Mouse (Mus musculus) Patski (cell line): ENCODE data around the gene Bcl2l12. TPM values are rescaled to one million over a fixed set of nuclear protein-coding genes. Genes with fewer than 3 reads are reported as not detected.

ENCODE experiments used
- ATAC-seq: fragments of 100-300 bp; one replicate; pipeline ENCODE4 v1.8.0; 2021
- CTCF ChIA-PET: fragments of 350-600 bp; sonication (Branson Sonifier 250); formaldehyde crosslinking; loops from one replicate; lab custom pipeline; 2022; ENCODE audit warnings: inconsistent platforms; lab: Charles Lee
- POLR2A ChIA-PET: fragments of 350-600 bp; sonication (Branson Sonifier 250); formaldehyde crosslinking; loops from one replicate; lab custom pipeline; 2022; ENCODE audit warnings: antibody characterized with exemption, inconsistent platforms; lab: Charles Lee
- DNase-seq: peaks from one replicate; pipeline ENCODE4 v3.0.0-alpha.2; 2011; ENCODE audit warnings: low read depth, low spot score
- H3K27me3 ChIP-seq: fragments of 371-371 bp; one replicate; pipeline ENCODE4 v1.5.1; 2021
- CTCF ChIP-seq: fragments of 100-300 bp; IDR thresholded peaks from one replicate; pipeline ENCODE4 v1.5.1; 2021
- in situ Hi-C: fragments of 300-500 bp; cut with MboI; formaldehyde crosslinking; loops from 3 replicates; pipeline ENCODE4 v1.11.1; 2018; ENCODE audit warnings: low pct_unique_long_range_greater_than_20kb, mixed read lengths
- polyA plus RNA-seq: library from polyadenylated mRNA; unstranded; gene quantifications from one replicate; pipeline ENCODE4 v1.2.3, GENCODE M21; 2021

Gene Bcl2l12
- polyA plus RNA-seq, 1 experiment from 2014 or later: 19.9 TPM

- ATAC-seq (no peak), DNase-seq (no peak)
- ChIA-PET POLR2A (no interaction called here), CTCF (interaction anchor here (1.2 to 1.5 kb wide), 2 partner anchors 10 to 121 kb away, joined by 3 to 9 read pairs; no protein-coding TSS in a partner anchor)
- TF ChIP-seq CTCF: no peak
- H3K27me3 ChIP-seq: no peaks in the 10 kb centered on the region
- in situ Hi-C loops: loop anchor here (5.0 kb wide), 1 partner anchor 86 kb away; no protein-coding TSS in a partner anchor
Measured at GRCm38 (mm10) chr7:44981539-44981938, 17.0 kb downstream of the Bcl2l12 start.

- in situ Hi-C loops: no loop called here
Measured at GRCm38 (mm10) chr7:44978300-44978699, 20.2 kb downstream of the Bcl2l12 start.

GRCm38 (mm10) chr7:44975117-44975419, 23.4 kb downstream of the Bcl2l12 start:
- ChIA-PET CTCF (interaction anchor here (1.0 kb wide), 1 partner anchor 39 kb away, joined by 3 read pairs; no protein-coding TSS in a partner anchor), POLR2A (interaction anchor here (0.6 kb wide), 2 partner anchors 37 to 173 kb away, joined by 3 read pairs; no protein-coding TSS in a partner anchor)
- in situ Hi-C loops: no loop called here
- ATAC-seq (no peak), DNase-seq (no peak)
- TF ChIP-seq CTCF: no peak
- H3K27me3 ChIP-seq: no peaks in the 10 kb centered on the region

More at GRCm38 (mm10) chr7:44978300-44978699, 20.2 kb downstream of the Bcl2l12 start:
- no peak for TF ChIP-seq CTCF
- POLR2A ChIA-PET: no interaction called here
- DNase-seq: no peak
- no peaks in the 10 kb centered on the region for H3K27me3 ChIP-seq
- CTCF ChIA-PET: no interaction called here
- ATAC-seq: no peak

- ATAC-seq (no peak), DNase-seq (no peak)
- POLR2A ChIA-PET: interaction anchor here (0.6 kb wide), 3 partner anchors 18 to 174 kb away, joined by 3 read pairs; no protein-coding TSS in a partner anchor
- no peaks in the 10 kb centered on the region for H3K27me3 ChIP-seq
- CTCF ChIA-PET: interaction anchor here (1.0 kb wide), 1 partner anchor 40 kb away, joined by 3 read pairs; no protein-coding TSS in a partner anchor
- in situ Hi-C loops: loop anchor here (25.0 kb wide), 1 partner anchor 262 kb away; the partner anchor contains the start of gene Izumo2
- no peak for TF ChIP-seq CTCF
Measured at GRCm38 (mm10) chr7:44974383-44975116, 24.0 kb downstream of the Bcl2l12 start, which contains the start of gene Cpt1c. Cpt1c (minus strand) TSS chr7:44974851.

- no peak for TF ChIP-seq CTCF
- ChIA-PET CTCF (interaction anchor here (1.2 kb wide), 2 partner anchors 11 to 15 kb away, joined by 3 to 4 read pairs; no protein-coding TSS in a partner anchor), POLR2A (interaction anchor here (0.6 kb wide), 1 partner anchor 17 kb away, joined by 3 read pairs; no protein-coding TSS in a partner anchor)
- no peak for DNase-seq
- in situ Hi-C loops: loop anchor here (25.0 kb wide), 1 partner anchor 261 kb away; the partner anchor contains the start of gene Izumo2
- ATAC-seq: no peak
- H3K27me3 ChIP-seq: no peaks in the 10 kb centered on the region
Measured at GRCm38 (mm10) chr7:44973415-44974130, 24.9 kb downstream of the Bcl2l12 start.

- DNase-seq (no peak), ATAC-seq (no peak)
- POLR2A ChIA-PET: interaction anchor here (1.1 to 1.4 kb wide), 2 partner anchors 15 to 41 kb away, joined by 3 read pairs; partner anchors contain the start of gene Prmt1
- in situ Hi-C loops: loop anchor here (25.0 kb wide), 1 partner anchor 259 kb away; the partner anchor contains the start of gene Izumo2
- TF ChIP-seq CTCF: no peak
- H3K27me3 ChIP-seq: no peaks in the 10 kb centered on the region
- CTCF ChIA-PET: interaction anchor here (0.9 to 2.7 kb wide), 2 partner anchors 11 to 19 kb away, joined by 4 to 9 read pairs; no protein-coding TSS in a partner anchor
Measured at GRCm38 (mm10) chr7:44971142-44971541, 27.4 kb downstream of the Bcl2l12 start.

GRCm38 (mm10) chr7:44970231-44970691, 28.3 kb downstream of the Bcl2l12 start:
- ATAC-seq: peak; percentile 90
- in situ Hi-C loops: loop anchor here (25.0 kb wide), 1 partner anchor 258 kb away; the partner anchor contains the start of gene Izumo2
- H3K27me3 ChIP-seq: no peaks in the 10 kb centered on the region
- no peak for TF ChIP-seq CTCF
- CTCF ChIA-PET: interaction anchor here (0.9 to 2.7 kb wide), 2 partner anchors 12 to 19 kb away, joined by 4 to 9 read pairs; no protein-coding TSS in a partner anchor
- POLR2A ChIA-PET: no interaction called here
- no peak for DNase-seq

- TF ChIP-seq CTCF: no peak
- ATAC-seq (no peak), DNase-seq (no peak)
- in situ Hi-C loops: loop anchor here (25.0 kb wide), 1 partner anchor 254 kb away; the partner anchor contains the start of gene Izumo2
- CTCF ChIA-PET: no interaction called here
- POLR2A ChIA-PET: no interaction called here
- H3K27me3 ChIP-seq: no peaks in the 10 kb centered on the region
Measured at GRCm38 (mm10) chr7:44966638-44967037, 31.9 kb downstream of the Bcl2l12 start.

GRCm38 (mm10) chr7:44965975-44966374, 32.5 kb downstream of the Bcl2l12 start:
- DNase-seq: no peak
- in situ Hi-C loops: loop anchor here (25.0 kb wide), 1 partner anchor 254 kb away; the partner anchor contains the start of gene Izumo2

More at GRCm38 (mm10) chr7:44965975-44966374, 32.5 kb downstream of the Bcl2l12 start:
- TF ChIP-seq CTCF: no peak
- no peak for ATAC-seq
- ChIA-PET CTCF (interaction anchor here (1.0 kb wide), 1 partner anchor 103 kb away, joined by 3 read pairs; no protein-coding TSS in a partner anchor), POLR2A (interaction anchor here (0.6 kb wide), 1 partner anchor 359 kb away, joined by 10 read pairs; no protein-coding TSS in a partner anchor)
- no peaks in the 10 kb centered on the region for H3K27me3 ChIP-seq
